Mouse (Mus musculus) cortical plate, adult 2 months (tissue): Measurements from ENCODE around the gene Fars2.

ENCODE experiments used
- CTCF ChIP-seq: fragments of 200-500 bp; IDR thresholded peaks from 2 replicates; pipeline ENCODE4 v1.5.1; 2011; ENCODE audit warnings: mild to moderate bottlenecking, control low read depth, low read length; ENCODE audit not compliant: insufficient read depth; ENCODE audit errors: extremely low read depth
- POLR2A ChIP-seq: fragments of 200-500 bp; IDR thresholded peaks from 2 replicates; pipeline ENCODE4 v1.6.1; 2011; ENCODE audit warnings: mild to moderate bottlenecking, low read length, control low read depth; ENCODE audit not compliant: insufficient read depth; ENCODE audit errors: extremely low read depth

DNA sequence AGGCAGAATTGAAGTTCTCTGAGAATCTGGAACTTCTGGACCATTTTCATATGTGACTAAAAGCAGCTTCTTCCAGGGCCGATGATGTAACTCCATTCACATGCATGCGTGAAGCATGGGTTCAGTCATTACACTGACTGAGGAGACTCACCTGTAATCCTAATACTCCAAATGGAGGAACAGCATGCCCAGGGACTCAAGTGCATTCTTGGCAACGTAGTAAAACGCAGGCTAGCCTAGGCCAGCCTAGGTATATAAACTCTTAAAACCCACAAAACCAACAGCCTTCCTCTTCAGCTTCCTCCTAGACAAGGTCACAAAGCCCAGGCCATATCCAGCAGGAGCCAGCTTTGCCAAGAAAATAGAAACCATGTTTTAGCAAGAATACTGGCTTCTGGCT lies 57.6 kb downstream of the Fars2 start:
- TF ChIP-seq CTCF (no peak), POLR2A (no peak)
